Mouse (Mus musculus): ENCODE results near the gene Dnah8. TPM values are rescaled to one million over a fixed set of nuclear protein-coding genes. Genes with fewer than 3 reads are reported as not detected.

Gene Dnah8
- polyA plus RNA-seq, 1 experiment from 2014 or later: 5.0 TPM

GRCm38 (mm10) chr17:30835419-30835818, 211.3 kb downstream of the Dnah8 start:
- WGBS: 88% methylated on average over 4 of the region's 4 CpGs
- H3K9me3 ChIP-seq (replicated peaks): no peaks in the 10 kb centered on the region
- H3K27me3 ChIP-seq: no peaks in the 10 kb centered on the region
- H3K9ac ChIP-seq: no peak overlapping the region
- H3K4me3 ChIP-seq (replicated peaks): no peak overlapping the region
- H3K4me2 ChIP-seq (replicated peaks): no peak overlapping the region
- no peak for ATAC-seq (ENCODE audit: insufficient number of reproducible peaks, low FRiP score, low TSS enrichment, low read depth)
- H3K4me1 ChIP-seq: no peaks in the 10 kb centered on the region
- no peak overlapping the region for H3K27ac ChIP-seq (replicated peaks)
- no peaks in the 10 kb centered on the region for H3K36me3 ChIP-seq

GRCm38 (mm10) chr17:30837031-30837430, 212.9 kb downstream of the Dnah8 start:
- Histone ChIP-seq H3K36me3 (no peaks in the 10 kb centered on the region), H3K9me3 (replicated peaks) (no peaks in the 10 kb centered on the region), H3K27ac (replicated peaks) (no peak overlapping the region), H3K4me3 (replicated peaks) (no peak overlapping the region), H3K27me3 (no peaks in the 10 kb centered on the region), H3K4me1 (no peaks in the 10 kb centered on the region), H3K9ac (no peak overlapping the region), H3K4me2 (replicated peaks) (no peak overlapping the region)
- 69% methylated on average over 1 of the region's 1 CpGs for WGBS
- no peak for ATAC-seq (ENCODE audit: insufficient number of reproducible peaks, low FRiP score, low TSS enrichment, low read depth)

DNA sequence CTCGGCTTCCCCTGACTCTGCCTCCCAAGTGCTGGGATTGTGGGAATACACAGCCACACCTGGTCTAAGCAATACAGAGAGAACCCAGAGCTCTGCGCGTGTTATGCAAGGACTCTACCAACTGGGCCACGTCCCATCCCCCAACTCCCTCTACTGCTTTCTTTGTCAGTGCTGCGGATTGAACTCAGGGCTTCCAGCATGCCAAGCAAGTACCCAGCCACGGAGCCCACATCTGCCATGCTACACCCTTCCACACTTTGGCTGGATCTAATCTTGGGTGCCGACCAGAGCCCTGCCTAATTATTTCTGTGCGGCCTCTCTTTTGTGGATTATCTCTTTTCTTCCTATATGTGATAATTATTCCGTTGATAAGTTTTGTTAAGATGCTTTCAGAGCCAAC, 215.9 kb downstream of the Dnah8 start:
- Histone ChIP-seq H3K9ac (no peak overlapping the region), H3K4me1 (no peaks in the 10 kb centered on the region), H3K9me3 (replicated peaks) (no peaks in the 10 kb centered on the region), H3K4me2 (replicated peaks) (no peak overlapping the region), H3K36me3 (no peaks in the 10 kb centered on the region), H3K27me3 (no peaks in the 10 kb centered on the region), H3K27ac (replicated peaks) (no peak overlapping the region), H3K4me3 (replicated peaks) (no peak overlapping the region)
- ATAC-seq (ENCODE audit: insufficient number of reproducible peaks, low FRiP score, low TSS enrichment, low read depth): no peak
- WGBS: 78% methylated on average over 9 of the region's 9 CpGs

GRCm38 (mm10) chr17:30842312-30842711, 218.2 kb downstream of the Dnah8 start:
- H3K9ac ChIP-seq: no peak overlapping the region
- H3K4me1 ChIP-seq: no peaks in the 10 kb centered on the region
- WGBS: 66% methylated on average over 6 of the region's 6 CpGs
- no peaks in the 10 kb centered on the region for H3K9me3 ChIP-seq (replicated peaks)
- no peaks in the 10 kb centered on the region for H3K36me3 ChIP-seq
- no peak overlapping the region for H3K27ac ChIP-seq (replicated peaks)
- no peak overlapping the region for H3K4me3 ChIP-seq (replicated peaks)
- H3K4me2 ChIP-seq (replicated peaks): no peak overlapping the region
- no peak for ATAC-seq (ENCODE audit: insufficient number of reproducible peaks, low FRiP score, low TSS enrichment, low read depth)
- no peaks in the 10 kb centered on the region for H3K27me3 ChIP-seq

DNA sequence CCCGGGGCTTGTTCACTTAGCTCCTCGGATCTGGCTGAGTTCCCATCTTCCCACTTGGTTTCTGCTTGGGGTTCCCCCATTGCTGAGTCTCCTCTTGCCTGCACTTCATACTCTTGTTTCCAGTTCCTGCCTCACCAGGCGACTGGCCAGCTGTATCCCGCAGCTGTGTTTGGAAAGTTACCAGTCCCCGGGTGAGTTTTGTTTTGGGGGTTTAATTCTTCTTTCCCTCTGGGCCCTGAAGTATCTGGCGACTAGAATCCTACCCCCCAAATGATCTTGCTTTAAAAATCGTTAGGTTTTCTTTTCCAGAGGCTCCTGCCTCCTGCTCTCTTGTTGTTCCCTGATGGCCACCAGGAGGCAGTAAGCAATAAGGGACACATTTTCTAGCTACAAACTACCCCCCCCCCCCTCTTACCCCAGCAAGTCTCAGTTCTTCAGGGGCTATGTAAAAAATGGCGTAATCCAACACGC, 220.2 kb downstream of the Dnah8 start:
- Histone ChIP-seq H3K4me1 (no peaks in the 10 kb centered on the region), H3K4me3 (replicated peaks) (no peak overlapping the region), H3K9me3 (replicated peaks) (no peaks in the 10 kb centered on the region), H3K27me3 (no peaks in the 10 kb centered on the region), H3K36me3 (no peaks in the 10 kb centered on the region), H3K9ac (no peak overlapping the region), H3K27ac (replicated peaks) (no peak overlapping the region), H3K4me2 (replicated peaks) (no peak overlapping the region)
- ATAC-seq (ENCODE audit: insufficient number of reproducible peaks, low FRiP score, low TSS enrichment, low read depth): no peak
- WGBS: 40% methylated on average over 9 of the region's 9 CpGs

- H3K9ac ChIP-seq: no peak overlapping the region
- H3K36me3 ChIP-seq: no peaks in the 10 kb centered on the region
- no peaks in the 10 kb centered on the region for H3K27me3 ChIP-seq
- no peak overlapping the region for H3K27ac ChIP-seq (replicated peaks)
- ATAC-seq (ENCODE audit: insufficient number of reproducible peaks, low FRiP score, low TSS enrichment, low read depth): no peak
- H3K4me1 ChIP-seq: no peaks in the 10 kb centered on the region
- no peak overlapping the region for H3K4me2 ChIP-seq (replicated peaks)
- H3K4me3 ChIP-seq (replicated peaks): no peak overlapping the region
- no peaks in the 10 kb centered on the region for H3K9me3 ChIP-seq (replicated peaks)
- WGBS: 86% methylated on average over 7 of the region's 7 CpGs
Measured at GRCm38 (mm10) chr17:30847498-30847897, 223.3 kb downstream of the Dnah8 start.

DNA sequence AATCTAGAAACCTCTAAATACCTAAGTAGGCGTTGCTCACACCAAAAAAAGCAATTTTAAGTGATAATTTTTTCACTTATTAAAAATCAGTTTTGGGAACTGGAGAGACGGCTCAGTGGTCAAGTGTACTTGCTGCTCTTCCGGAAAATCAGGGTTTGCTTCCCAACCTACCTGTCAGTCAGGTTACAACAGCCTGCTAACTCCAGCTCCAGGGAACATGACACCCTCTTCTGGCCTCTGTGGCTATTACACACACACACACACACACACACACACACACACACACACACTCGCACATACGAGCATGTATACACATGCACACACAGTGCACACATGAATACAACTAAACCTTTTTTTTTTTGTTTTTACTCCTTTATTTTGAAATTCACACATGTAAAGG, 223.9 kb downstream of the Dnah8 start:
- no peak overlapping the region for H3K27ac ChIP-seq (replicated peaks)
- no peak overlapping the region for H3K4me3 ChIP-seq (replicated peaks)
- H3K9me3 ChIP-seq (replicated peaks): no peaks in the 10 kb centered on the region
- 91% methylated on average over 5 of the region's 5 CpGs for WGBS
- no peaks in the 10 kb centered on the region for H3K4me1 ChIP-seq
- no peaks in the 10 kb centered on the region for H3K36me3 ChIP-seq
- no peak overlapping the region for H3K4me2 ChIP-seq (replicated peaks)
- H3K27me3 ChIP-seq: no peaks in the 10 kb centered on the region
- H3K9ac ChIP-seq: no peak overlapping the region
- ATAC-seq (ENCODE audit: insufficient number of reproducible peaks, low FRiP score, low TSS enrichment, low read depth): no peak

GRCm38 (mm10) chr17:30848804-30849203, 224.7 kb downstream of the Dnah8 start:
- Histone ChIP-seq H3K4me3 (replicated peaks) (no peak overlapping the region), H3K9me3 (replicated peaks) (no peaks in the 10 kb centered on the region), H3K4me2 (replicated peaks) (no peak overlapping the region), H3K27me3 (no peaks in the 10 kb centered on the region), H3K27ac (replicated peaks) (no peak overlapping the region), H3K9ac (no peak overlapping the region), H3K36me3 (no peaks in the 10 kb centered on the region), H3K4me1 (no peaks in the 10 kb centered on the region)
- 92% methylated on average over 6 of the region's 6 CpGs for WGBS
- ATAC-seq (ENCODE audit: insufficient number of reproducible peaks, low FRiP score, low TSS enrichment, low read depth): no peak

DNA sequence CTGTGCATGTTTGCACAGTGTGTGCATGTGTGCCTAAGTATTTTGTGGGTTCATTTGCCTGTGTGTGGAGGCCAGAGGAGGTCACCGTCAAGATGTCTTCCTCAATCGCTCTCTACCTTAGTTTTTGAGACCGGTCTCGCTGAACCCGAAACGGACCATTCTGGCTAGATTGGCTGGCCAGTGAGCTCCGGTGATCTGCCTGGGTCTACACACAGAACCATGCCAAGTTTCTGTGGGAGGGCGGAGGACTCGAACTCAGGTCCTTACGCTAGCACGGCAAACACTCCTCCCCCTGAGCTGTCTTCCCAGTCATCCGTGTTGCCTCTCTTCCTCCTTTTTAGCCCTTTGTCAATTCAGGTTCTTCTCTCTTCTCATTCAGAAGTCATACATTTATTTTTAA, 225.7 kb downstream of the Dnah8 start:
- no peaks in the 10 kb centered on the region for H3K4me1 ChIP-seq
- no peaks in the 10 kb centered on the region for H3K27me3 ChIP-seq
- no peak overlapping the region for H3K4me3 ChIP-seq (replicated peaks)
- H3K36me3 ChIP-seq: no peaks in the 10 kb centered on the region
- no peaks in the 10 kb centered on the region for H3K9me3 ChIP-seq (replicated peaks)
- H3K9ac ChIP-seq: no peak overlapping the region
- H3K4me2 ChIP-seq (replicated peaks): no peak overlapping the region
- ATAC-seq (ENCODE audit: insufficient number of reproducible peaks, low FRiP score, low TSS enrichment, low read depth): no peak
- H3K27ac ChIP-seq (replicated peaks): no peak overlapping the region
- WGBS: 93% methylated on average over 12 of the region's 12 CpGs

GRCm38 (mm10) chr17:30852345-30852744, 228.2 kb downstream of the Dnah8 start:
- no peak overlapping the region for H3K27ac ChIP-seq (replicated peaks)
- H3K36me3 ChIP-seq: no peaks in the 10 kb centered on the region
- no peaks in the 10 kb centered on the region for H3K4me1 ChIP-seq
- no peaks in the 10 kb centered on the region for H3K9me3 ChIP-seq (replicated peaks)
- no peak overlapping the region for H3K4me3 ChIP-seq (replicated peaks)
- no peak for ATAC-seq (ENCODE audit: insufficient number of reproducible peaks, low FRiP score, low TSS enrichment, low read depth)
- no peaks in the 10 kb centered on the region for H3K27me3 ChIP-seq
- H3K9ac ChIP-seq: no peak overlapping the region
- H3K4me2 ChIP-seq (replicated peaks): no peak overlapping the region

DNA sequence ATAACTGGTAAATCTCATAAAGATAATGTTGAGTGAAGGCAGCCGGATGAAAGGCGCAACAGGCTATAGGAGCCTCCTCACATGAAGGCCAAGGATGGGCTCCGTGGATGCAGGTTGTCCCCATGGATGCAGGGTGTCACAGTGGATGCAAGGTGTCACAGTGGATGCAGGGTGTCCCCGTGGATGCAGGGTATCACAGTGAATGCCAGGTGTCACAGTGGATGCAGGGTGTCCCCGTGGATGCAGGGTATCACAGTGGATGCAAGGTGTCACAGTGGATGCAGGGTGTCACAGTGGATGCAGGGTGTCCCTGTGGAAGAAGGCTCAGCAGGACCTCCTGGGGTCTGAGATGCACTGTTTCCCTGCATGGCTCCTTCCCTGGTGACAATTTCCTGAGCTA, 233.2 kb downstream of the Dnah8 start:
- ATAC-seq (ENCODE audit: insufficient number of reproducible peaks, low FRiP score, low TSS enrichment, low read depth): no peak
- 85% methylated on average over 5 of the region's 5 CpGs for WGBS
- Histone ChIP-seq H3K4me1 (0 out of 2 replicates have a peak, but pooled peaks cover 6% of the 10 kb centered on the region), H3K27me3 (no peaks in the 10 kb centered on the region), H3K4me3 (replicated peaks) (no peak overlapping the region), H3K27ac (replicated peaks) (no peak overlapping the region), H3K9me3 (replicated peaks) (no peaks in the 10 kb centered on the region), H3K9ac (no peak overlapping the region), H3K4me2 (replicated peaks) (no peak overlapping the region), H3K36me3 (no peaks in the 10 kb centered on the region)

DNA sequence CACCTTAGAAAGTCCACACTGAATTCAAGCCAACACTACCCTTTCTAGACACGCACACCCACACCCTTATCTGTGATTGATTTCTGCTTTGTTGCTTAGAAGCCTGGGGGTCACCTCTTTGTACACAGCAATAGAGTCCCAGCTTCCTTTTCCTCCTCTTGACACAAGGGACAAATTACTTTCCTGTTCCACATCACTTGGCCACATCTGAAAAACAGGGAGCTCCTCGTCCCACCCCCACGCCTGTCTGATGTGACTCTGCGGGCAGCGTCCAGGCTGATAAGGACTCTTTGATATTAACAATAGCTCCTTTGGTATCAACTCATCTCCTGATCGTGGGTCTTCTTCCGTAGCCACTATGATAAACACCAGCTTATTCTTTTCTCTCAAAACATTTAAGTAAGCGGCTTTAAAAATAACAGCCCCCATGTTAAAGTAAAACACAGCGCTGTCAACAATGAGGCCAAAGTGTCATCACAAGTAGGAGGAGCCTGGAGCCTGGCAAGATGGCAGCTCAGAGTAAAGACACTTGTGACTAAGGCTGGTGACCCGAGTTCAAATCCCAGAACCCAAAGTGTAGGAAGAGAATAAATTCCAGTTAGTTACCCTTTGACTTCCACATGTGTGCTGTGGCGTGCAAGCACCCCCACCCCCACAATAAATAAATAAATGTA, 234.6 kb downstream of the Dnah8 start:
- Histone ChIP-seq H3K4me2 (replicated peaks) (no peak overlapping the region), H3K27me3 (no peaks in the 10 kb centered on the region), H3K4me1 (0 out of 2 replicates have a peak, but pooled peaks cover 6% of the 10 kb centered on the region), H3K27ac (replicated peaks) (no peak overlapping the region), H3K9me3 (replicated peaks) (no peaks in the 10 kb centered on the region), H3K4me3 (replicated peaks) (no peak overlapping the region), H3K36me3 (no peaks in the 10 kb centered on the region), H3K9ac (no peak overlapping the region)
- whole genome bisulfite sequencing: 63% methylated on average over 11 of the region's 11 CpGs
- no peak for ATAC-seq (ENCODE audit: insufficient number of reproducible peaks, low FRiP score, low TSS enrichment, low read depth)
